Mouse (Mus musculus): ENCODE results near the gene Gm42791. TPM values are rescaled to one million over a fixed set of nuclear protein-coding genes. Genes with fewer than 3 reads are reported as not detected.

Gene Gm42791
- total and polyA plus RNA-seq, 3 experiments: 0.42 to 1.3 TPM; not detected in 1

DNA sequence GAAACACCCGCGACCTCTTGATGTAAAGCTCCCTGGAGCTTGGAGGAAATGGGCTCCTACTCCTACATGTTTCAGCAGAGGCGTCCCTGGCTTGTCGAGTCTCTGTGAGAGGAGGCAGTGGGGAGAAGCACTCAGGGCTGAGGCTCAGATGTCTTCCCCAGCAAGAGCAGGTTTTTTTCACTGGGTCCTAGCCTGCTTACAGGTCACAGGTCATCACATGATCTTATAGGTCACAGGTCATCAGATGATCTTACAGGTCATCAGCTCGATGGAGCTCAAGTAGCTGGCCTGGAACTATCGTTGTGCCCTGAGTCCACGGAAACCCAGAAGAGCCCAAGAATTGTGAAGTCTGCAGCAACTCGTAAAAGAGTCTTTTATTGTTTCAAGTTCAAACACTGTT lies 61.2 kb downstream of the Gm42791 start:
- no peak overlapping the region for H3K4me3 ChIP-seq (replicated peaks in 1 of 3; ENCODE audit: low read depth in 2 of 3, low read length in 2 of 3, poor library complexity in 1 of 3)
- H3K36me3 ChIP-seq (replicated peaks in 1 of 2; ENCODE audit: control insufficient read depth in 1 of 2, insufficient read depth in 1 of 2, low read length in 1 of 2): no peaks in the 10 kb centered on the region
- TF ChIP-seq ZMIZ1 (IDR thresholded peaks at IDR 0.05; ENCODE audit: low read depth, low read length) (no peak), BHLHE40 (IDR thresholded peaks at IDR 0.05; ENCODE audit: low read depth, low read length) (no peak), E2F4 (IDR thresholded peaks at IDR 0.05; ENCODE audit: insufficient replicate concordance, low read depth, low read length) (no peak), MEF2A (IDR thresholded peaks at IDR 0.05; ENCODE audit: borderline replicate concordance, low read depth, low read length) (no peak), POLR2A (IDR thresholded peaks at IDR 0.05; ENCODE audit: low read depth, low read length) (no peak), ETS1 (conservative IDR thresholded peaks at IDR 0.05; ENCODE audit: low read depth, low read length) (no peak), CHD1 (IDR thresholded peaks at IDR 0.05; ENCODE audit: low read depth, low read length) (no peak), MAZ (IDR thresholded peaks at IDR 0.05; ENCODE audit: low read depth, low read length) (no peak), HCFC1 (IDR thresholded peaks at IDR 0.05; ENCODE audit: low read depth, low read length) (no peak), ZNF384 (IDR thresholded peaks at IDR 0.05; ENCODE audit: low read depth, low read length) (no peak), RAD21 (IDR thresholded peaks at IDR 0.05; ENCODE audit: low read depth, low read length) (no peak), USF2 (conservative IDR thresholded peaks at IDR 0.05; ENCODE audit: low read depth, low read length) (no peak), PAX5 (IDR thresholded peaks at IDR 0.05; ENCODE audit: low read length) (no peak), POLR2AphosphoS2 (IDR thresholded peaks at IDR 0.05; ENCODE audit: low read depth, low read length) (no peak), CTCF (conservative IDR thresholded peaks at IDR 0.05 in 1 of 2, IDR thresholded peaks at IDR 0.05 in 1 of 2; ENCODE audit: low read depth in 2 of 2, low read length in 2 of 2) (no peak)
- no peak for DNase-seq (ENCODE audit: extremely low read depth)
- H3K27ac ChIP-seq (ENCODE audit: insufficient read depth, low read depth): no peak overlapping the region
- H3K79me2 ChIP-seq (replicated peaks; ENCODE audit: control insufficient read depth, extremely low read depth, insufficient read depth, poor library complexity, severe bottlenecking): no peaks in the 10 kb centered on the region
- H3K27me3 ChIP-seq (replicated peaks): no peaks in the 10 kb centered on the region
- H3K9me3 ChIP-seq (replicated peaks; ENCODE audit: low read length): peaks cover 16% of the 10 kb centered on the region
- in situ Hi-C loops (cut with MboI; ENCODE audit: low pct_ligation_motif_present, low pct_unique_long_range_greater_than_20kb, low sequenced_read_pairs) (no loop called here), dilution Hi-C loops (cut with MboI; ENCODE audit: extremely low pct_ligation_motif_present, extremely low pct_unique_long_range_greater_than_20kb, low sequenced_read_pairs) (no loop called here)
- peaks cover 0 to 11% of the 10 kb centered on the region in 2 experiments; a peak in 2 of 4 replicates for H3K4me1 ChIP-seq (ENCODE audit: control insufficient read depth in 1 of 2, insufficient read depth in 2 of 2)
- no peak overlapping the region for H3K9ac ChIP-seq (ENCODE audit: insufficient read depth, low read depth)
- H3K4me2 ChIP-seq (ENCODE audit: insufficient read depth, low read depth, poor library complexity, severe bottlenecking): no peak overlapping the region

DNA sequence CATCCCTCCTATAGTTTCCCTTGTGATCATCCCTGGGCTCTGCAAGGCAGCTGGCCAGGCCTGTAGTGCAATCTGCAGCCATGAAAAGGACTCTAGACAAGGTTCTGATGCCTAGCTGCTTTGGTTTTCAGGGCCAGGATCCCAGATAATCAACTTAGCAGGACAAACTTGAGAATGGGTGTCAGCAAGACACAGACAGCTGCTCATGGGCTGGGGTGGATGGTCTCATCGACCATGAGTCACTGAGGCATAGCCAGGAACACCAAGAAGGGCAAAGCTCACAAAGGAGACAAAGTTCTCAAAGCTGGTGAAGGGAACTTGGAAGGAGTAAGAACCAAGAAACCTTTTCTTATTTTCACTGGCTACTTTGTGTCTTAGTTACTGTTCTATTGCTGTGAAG lies 63.6 kb downstream of the Gm42791 start:
- dilution Hi-C loops (cut with MboI; ENCODE audit: extremely low pct_ligation_motif_present, extremely low pct_unique_long_range_greater_than_20kb, low sequenced_read_pairs): no loop called here
- no peak for DNase-seq (ENCODE audit: extremely low read depth)

More for the DNA sequence above, 63.6 kb downstream of the Gm42791 start:
- Histone ChIP-seq H3K4me3 (replicated peaks in 1 of 3; ENCODE audit: low read depth in 2 of 3, low read length in 2 of 3, poor library complexity in 1 of 3) (no peak overlapping the region), H3K9me3 (replicated peaks; ENCODE audit: low read length) (peaks cover 12% of the 10 kb centered on the region), H3K4me2 (ENCODE audit: insufficient read depth, low read depth, poor library complexity, severe bottlenecking) (no peak overlapping the region), H3K27ac (ENCODE audit: insufficient read depth, low read depth) (no peak overlapping the region), H3K79me2 (replicated peaks; ENCODE audit: control insufficient read depth, extremely low read depth, insufficient read depth, poor library complexity, severe bottlenecking) (no peaks in the 10 kb centered on the region), H3K36me3 (replicated peaks in 1 of 2; ENCODE audit: control insufficient read depth in 1 of 2, insufficient read depth in 1 of 2, low read length in 1 of 2) (peaks cover 0 to 4% of the 10 kb centered on the region in 2 experiments), H3K4me1 (ENCODE audit: control insufficient read depth in 1 of 2, insufficient read depth in 2 of 2) (peaks cover 0 to 18% of the 10 kb centered on the region in 2 experiments; a peak in 2 of 4 replicates), H3K27me3 (replicated peaks) (no peaks in the 10 kb centered on the region), H3K9ac (ENCODE audit: insufficient read depth, low read depth) (no peak overlapping the region)
- TF ChIP-seq MEF2A (IDR thresholded peaks at IDR 0.05; ENCODE audit: borderline replicate concordance, low read depth, low read length) (no peak), MXI1 (IDR thresholded peaks at IDR 0.05; ENCODE audit: low read depth, low read length) (no peak), JUND (conservative IDR thresholded peaks at IDR 0.05; ENCODE audit: low read depth, low read length) (no peak), NELFE (IDR thresholded peaks at IDR 0.05; ENCODE audit: low read depth, low read length) (no peak), BHLHE40 (IDR thresholded peaks at IDR 0.05; ENCODE audit: low read depth, low read length) (no peak), ZNF384 (IDR thresholded peaks at IDR 0.05; ENCODE audit: low read depth, low read length) (no peak)
- in situ Hi-C loops (cut with MboI; ENCODE audit: low pct_ligation_motif_present, low pct_unique_long_range_greater_than_20kb, low sequenced_read_pairs): no loop called here
